Mouse (Mus musculus): ENCODE results near the gene Rplp0. TPM values are rescaled to one million over a fixed set of nuclear protein-coding genes. Genes with fewer than 3 reads are reported as not detected.

Gene Rplp0
- polyA plus RNA-seq, 1 experiment from 2014 or later = 1,000 TPM

DNA sequence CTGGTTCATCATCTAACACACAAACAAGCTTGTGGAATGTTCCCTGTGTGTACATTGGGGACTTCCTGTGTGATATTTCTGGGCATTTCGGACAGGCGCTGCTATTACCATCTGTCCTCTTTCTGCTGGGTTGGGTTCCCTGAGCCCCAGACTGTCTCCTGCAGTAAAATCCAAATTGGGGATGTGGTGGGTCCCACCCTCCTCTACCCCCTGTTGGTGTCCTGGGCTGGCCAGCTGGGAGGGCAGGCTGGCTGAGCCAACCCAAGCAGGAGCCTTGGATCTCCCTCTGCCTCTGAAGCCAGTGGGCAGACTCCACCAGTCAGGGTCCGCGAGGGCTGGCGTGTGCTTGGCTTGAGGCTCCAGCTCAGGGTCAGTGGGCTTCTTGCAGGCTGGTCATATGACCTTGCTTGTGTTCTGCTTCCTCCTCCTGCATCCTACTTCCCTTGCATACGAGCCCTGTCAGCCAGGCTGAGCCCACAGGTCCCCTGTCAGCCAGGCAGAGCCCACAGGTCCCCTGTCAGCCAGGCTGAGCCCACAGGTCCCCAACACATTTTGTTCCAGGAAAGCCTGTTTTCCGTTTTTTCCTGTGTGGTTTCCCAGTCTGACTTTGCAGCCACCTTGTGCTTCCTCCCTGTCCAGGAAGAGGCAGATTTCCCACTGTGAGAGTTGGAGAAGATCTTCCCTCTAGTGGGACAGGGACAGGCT is 29.4 kb upstream of the Rplp0 start:
- no peaks in the 10 kb centered on the region for H3K36me3 ChIP-seq
- H3K4me1 ChIP-seq = peaks cover 52% of the 10 kb centered on the region
- WGBS = 69% methylated on average over 7 of the region's 7 CpGs
- peak overlapping the region; percentile 42 for H3K27ac ChIP-seq (replicated peaks)
- no peak overlapping the region; the same call in 1 of the 2 replicates for H3K9ac ChIP-seq (replicated peaks)
- no peak for ATAC-seq (replicated peaks)
- no peak overlapping the region for H3K4me3 ChIP-seq
- no peak overlapping the region for H3K4me2 ChIP-seq (replicated peaks)
- H3K9me3 ChIP-seq = no peaks in the 10 kb centered on the region
- H3K27me3 ChIP-seq = no peaks in the 10 kb centered on the region

DNA sequence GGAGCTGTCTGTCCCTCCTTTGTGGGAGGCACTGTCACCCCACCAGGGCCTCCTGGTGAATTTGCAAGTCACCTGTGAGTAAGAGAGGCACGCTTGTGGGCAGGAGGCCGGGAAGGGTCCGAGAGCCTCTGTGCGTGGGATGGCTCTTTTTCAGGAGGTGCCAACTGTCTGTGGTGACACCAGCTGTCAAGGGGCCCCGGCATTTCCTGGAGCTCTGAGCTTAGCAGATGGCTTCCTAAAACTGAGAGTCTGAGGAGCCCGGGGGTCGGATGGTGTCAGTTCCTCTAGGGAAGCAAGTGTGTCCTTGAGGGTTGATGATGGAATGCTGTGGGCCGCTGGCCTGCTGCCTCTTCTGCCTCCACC is 28.8 kb upstream of the Rplp0 start:
- WGBS = 71% methylated on average over 8 of the region's 8 CpGs
- H3K4me2 ChIP-seq (replicated peaks) = no peak overlapping the region
- H3K4me3 ChIP-seq = no peak overlapping the region
- no peaks in the 10 kb centered on the region for H3K36me3 ChIP-seq
- ATAC-seq (replicated peaks) = no peak
- H3K27ac ChIP-seq (replicated peaks) = peak overlapping the region; percentile 42
- no peaks in the 10 kb centered on the region for H3K9me3 ChIP-seq
- no peak overlapping the region; the same call in 1 of the 2 replicates for H3K9ac ChIP-seq (replicated peaks)
- H3K4me1 ChIP-seq = peaks cover 50% of the 10 kb centered on the region
- no peaks in the 10 kb centered on the region for H3K27me3 ChIP-seq

DNA sequence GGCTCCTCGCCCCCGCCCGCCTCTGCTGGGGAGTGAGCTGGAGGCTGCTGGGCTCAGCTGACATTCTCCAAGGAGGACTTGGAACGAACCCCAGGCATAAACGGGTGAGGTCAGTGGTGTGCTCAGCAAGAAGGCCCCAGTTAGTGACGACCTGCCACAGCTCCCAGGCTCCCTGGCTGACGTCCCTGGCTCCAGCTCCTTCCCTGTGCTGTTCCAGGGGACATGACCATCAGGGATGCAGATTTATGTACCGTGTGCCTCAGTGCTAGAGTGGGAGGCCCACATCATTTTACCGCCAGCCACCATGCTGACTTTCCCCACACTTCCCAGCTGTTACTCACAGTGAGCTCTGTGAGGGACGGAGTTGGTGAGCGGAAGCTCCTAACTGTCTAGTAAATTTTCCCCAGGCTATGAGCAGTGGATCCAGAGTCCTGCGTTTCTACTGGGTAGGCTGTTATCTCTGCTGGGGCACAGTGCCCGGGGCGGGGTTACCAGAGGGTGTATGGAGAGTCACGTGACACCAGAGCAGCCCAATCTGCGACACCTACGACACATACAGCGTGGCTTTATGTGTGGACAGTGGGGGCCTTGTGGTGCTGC is 27.5 kb upstream of the Rplp0 start:
- Histone ChIP-seq H3K9ac (replicated peaks) (no peak overlapping the region), H3K4me1 (peaks cover 43% of the 10 kb centered on the region), H3K9me3 (no peaks in the 10 kb centered on the region), H3K4me2 (replicated peaks) (no peak overlapping the region), H3K4me3 (no peak overlapping the region), H3K36me3 (no peaks in the 10 kb centered on the region), H3K27me3 (no peaks in the 10 kb centered on the region), H3K27ac (replicated peaks) (peak overlapping the region; percentile 62)
- ATAC-seq (replicated peaks) = peak; percentile 76
- WGBS = 49% methylated on average over 18 of the region's 18 CpGs

DNA sequence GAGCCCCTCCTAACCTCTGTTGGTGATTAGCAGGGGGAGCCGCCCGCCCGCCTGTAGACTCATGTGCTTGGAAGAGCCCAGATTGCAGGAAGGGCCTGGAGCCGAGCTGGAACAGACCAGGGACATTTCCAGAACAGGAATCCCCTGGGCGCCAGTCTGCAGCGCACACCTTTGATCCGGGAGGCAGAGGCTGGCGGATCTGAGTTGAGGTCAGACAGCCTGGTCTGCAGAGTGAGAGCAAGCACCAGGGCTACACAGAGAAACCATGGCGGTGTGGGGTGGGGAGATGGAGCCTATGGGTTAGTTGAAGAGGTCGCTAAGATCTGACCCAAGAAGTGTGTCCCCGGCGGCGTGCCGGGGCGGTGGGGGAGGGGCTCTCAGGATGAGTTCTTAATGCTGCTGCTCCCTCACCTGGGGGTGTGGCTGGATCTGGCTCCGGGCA is 25.0 kb upstream of the Rplp0 start:
- no peak overlapping the region for H3K4me2 ChIP-seq (replicated peaks)
- H3K4me3 ChIP-seq = no peak overlapping the region
- whole genome bisulfite sequencing = 25% methylated on average over 16 of the region's 16 CpGs
- no peak overlapping the region for H3K27ac ChIP-seq (replicated peaks)
- ATAC-seq (replicated peaks) = no peak
- H3K9me3 ChIP-seq = no peaks in the 10 kb centered on the region
- no peaks in the 10 kb centered on the region for H3K27me3 ChIP-seq
- H3K36me3 ChIP-seq = no peaks in the 10 kb centered on the region
- H3K9ac ChIP-seq (replicated peaks) = no peak overlapping the region
- peaks cover 56% of the 10 kb centered on the region for H3K4me1 ChIP-seq

DNA sequence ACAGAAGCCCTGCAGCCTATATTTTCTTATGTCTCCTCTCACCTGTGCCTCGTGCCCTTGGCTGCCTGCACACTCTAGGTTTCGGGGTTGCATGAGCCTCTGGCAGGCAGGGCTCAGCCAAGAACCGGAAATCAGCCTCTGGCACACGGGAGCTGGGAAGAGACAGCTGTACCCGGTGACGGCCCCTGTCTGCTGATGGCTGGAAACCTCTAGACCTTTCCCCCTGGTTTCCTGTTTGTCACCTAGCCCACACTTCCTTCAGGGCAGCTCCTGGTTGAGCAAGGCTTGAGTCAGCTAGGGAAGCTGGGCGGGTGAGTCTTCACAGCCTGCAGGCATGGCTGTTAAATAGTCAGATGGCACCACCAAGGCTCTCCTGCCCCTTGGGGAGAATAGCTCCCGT is 24.4 kb upstream of the Rplp0 start:
- H3K4me2 ChIP-seq (replicated peaks) = no peak overlapping the region
- peaks cover 51% of the 10 kb centered on the region for H3K4me1 ChIP-seq
- H3K9me3 ChIP-seq = no peaks in the 10 kb centered on the region
- WGBS = 65% methylated on average over 8 of the region's 8 CpGs
- no peak for ATAC-seq (replicated peaks)
- H3K36me3 ChIP-seq = no peaks in the 10 kb centered on the region
- H3K4me3 ChIP-seq = no peak overlapping the region
- no peaks in the 10 kb centered on the region for H3K27me3 ChIP-seq
- H3K27ac ChIP-seq (replicated peaks) = no peak overlapping the region
- no peak overlapping the region for H3K9ac ChIP-seq (replicated peaks)

DNA sequence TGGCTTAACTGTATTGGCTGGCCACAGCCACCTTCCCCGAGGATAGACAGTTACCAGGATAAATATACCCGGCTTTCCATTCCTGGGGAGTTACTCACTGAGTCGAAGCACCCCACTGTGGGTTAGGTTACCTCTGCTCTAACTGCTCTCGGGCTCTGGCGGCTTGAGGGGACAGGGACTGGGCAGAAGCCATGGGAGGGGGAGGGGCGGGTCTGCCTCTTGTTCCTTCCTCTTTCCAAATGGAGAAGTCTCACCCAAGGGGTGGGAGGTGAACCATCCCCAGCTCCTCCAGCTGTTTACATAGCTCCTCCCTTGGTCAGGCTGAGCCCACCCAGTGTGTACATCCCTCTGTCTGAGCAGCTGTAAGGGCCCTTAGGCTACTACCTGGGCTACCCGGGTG is 23.6 kb upstream of the Rplp0 start:
- Histone ChIP-seq H3K36me3 (no peaks in the 10 kb centered on the region), H3K9me3 (no peaks in the 10 kb centered on the region), H3K4me2 (replicated peaks) (no peak overlapping the region), H3K4me3 (no peak overlapping the region), H3K27ac (replicated peaks) (no peak overlapping the region), H3K27me3 (no peaks in the 10 kb centered on the region), H3K4me1 (peaks cover 43% of the 10 kb centered on the region), H3K9ac (replicated peaks) (no peak overlapping the region)
- WGBS = 41% methylated on average over 7 of the region's 7 CpGs
- no peak for ATAC-seq (replicated peaks)

DNA sequence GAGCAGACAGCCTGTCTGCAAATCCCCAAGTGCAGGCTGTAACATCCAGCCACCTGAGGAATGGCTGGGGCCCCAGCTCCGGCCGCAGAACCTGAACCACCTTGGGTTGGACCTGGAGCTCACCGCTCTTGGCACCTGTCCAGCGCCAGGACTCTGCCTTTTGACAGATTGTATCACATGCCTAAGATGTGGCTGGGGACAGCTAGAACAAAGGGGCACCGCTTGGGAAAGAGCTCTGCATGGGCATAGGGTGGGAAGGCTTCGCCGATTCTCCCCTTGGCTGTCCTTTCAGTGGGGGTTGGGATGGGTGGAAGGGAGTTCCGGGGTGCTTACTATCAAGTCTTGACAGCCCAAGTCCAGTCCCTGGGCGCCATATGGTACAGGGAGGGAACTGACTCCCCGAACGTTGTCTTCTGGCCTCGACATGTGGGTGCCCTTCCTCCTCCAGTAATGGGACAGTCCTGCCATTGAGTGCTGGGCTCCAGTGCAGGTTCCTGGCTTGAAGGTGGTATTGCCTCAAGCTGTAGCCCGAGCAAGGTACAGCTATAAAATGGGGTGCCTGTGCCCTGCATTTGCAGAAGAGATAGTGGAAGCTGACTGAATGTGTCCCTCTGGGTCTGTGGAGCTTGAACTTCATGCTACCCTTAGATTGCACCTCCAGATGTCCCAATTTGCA is 21.1 kb upstream of the Rplp0 start:
- no peak overlapping the region for H3K4me2 ChIP-seq (replicated peaks)
- H3K9ac ChIP-seq (replicated peaks) = no peak overlapping the region
- H3K27ac ChIP-seq (replicated peaks) = no peak overlapping the region

DNA sequence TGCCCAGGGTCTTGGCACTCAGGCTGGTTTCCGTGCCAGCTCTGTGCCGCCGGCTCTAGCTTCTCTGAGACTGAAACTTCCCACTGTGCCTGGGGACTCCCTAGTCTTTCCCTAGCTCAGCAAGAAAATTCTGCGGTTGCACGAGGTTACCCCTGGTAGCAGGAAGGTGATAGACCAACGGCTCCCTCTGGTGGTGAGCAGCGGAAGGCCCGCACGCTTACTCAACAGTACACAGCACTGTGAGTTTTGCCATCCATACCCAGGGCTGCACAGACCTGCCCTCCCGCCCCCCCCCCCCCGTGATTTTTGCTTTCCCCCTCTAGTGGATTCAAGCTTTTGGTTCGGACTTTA is 20.6 kb upstream of the Rplp0 start:
- no peak overlapping the region for H3K4me2 ChIP-seq (replicated peaks)
- no peaks in the 10 kb centered on the region for H3K36me3 ChIP-seq
- under 1% methylated on average over 12 of the region's 12 CpGs for WGBS
- no peak overlapping the region for H3K27ac ChIP-seq (replicated peaks)
- ATAC-seq (replicated peaks) = peak; percentile 80
- no peaks in the 10 kb centered on the region for H3K27me3 ChIP-seq
- H3K9ac ChIP-seq (replicated peaks) = no peak overlapping the region
- H3K9me3 ChIP-seq = no peaks in the 10 kb centered on the region
- H3K4me3 ChIP-seq = no peak overlapping the region
- peaks cover 30% of the 10 kb centered on the region for H3K4me1 ChIP-seq

More for the DNA sequence above, 21.1 kb upstream of the Rplp0 start:
- Histone ChIP-seq H3K9me3 (no peaks in the 10 kb centered on the region), H3K4me3 (no peak overlapping the region), H3K4me1 (peaks cover 30% of the 10 kb centered on the region), H3K27me3 (no peaks in the 10 kb centered on the region), H3K36me3 (no peaks in the 10 kb centered on the region)
- WGBS = 66% methylated on average over 13 of the region's 13 CpGs
- ATAC-seq (replicated peaks) = peak; percentile 23

DNA sequence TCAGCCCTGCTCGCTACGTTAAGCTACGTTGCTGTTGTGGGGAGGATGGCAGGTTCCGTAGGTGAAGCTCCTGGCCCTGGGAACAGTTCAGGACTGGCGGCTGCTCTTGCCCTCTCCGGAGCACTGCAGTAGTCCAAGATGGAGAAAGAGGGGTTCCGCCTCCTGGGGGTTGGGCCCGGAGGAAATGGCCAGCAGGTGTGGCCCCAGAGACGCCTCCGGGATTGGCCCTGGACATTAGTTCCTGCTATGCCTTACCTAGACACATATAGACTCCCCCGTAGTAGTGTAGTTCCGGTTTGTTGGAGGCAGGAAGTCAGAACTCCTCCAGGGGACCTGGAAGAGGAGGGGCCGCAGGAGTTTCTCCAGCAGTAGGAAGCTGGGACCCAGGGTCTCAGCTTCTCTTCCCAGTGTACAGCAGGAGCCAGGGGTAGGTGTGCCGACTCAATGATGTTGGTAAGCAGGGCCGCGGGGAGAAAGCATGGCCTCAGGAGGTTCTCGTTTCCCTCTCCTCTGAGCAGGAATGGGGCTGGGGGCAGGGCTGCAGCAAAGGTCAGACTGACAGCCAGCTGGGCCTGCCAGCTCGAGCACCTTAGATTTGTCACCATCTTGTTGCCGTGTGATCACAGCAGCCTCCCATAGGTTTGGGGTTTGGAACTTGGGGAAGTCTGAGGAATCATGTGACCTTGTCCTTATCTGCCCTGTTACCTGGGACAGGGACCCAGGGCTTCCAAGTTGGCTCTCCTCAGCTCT is 16.5 kb upstream of the Rplp0 start:
- Histone ChIP-seq H3K27ac (replicated peaks) (no peak overlapping the region), H3K27me3 (no peaks in the 10 kb centered on the region), H3K36me3 (peaks cover 7% of the 10 kb centered on the region; the same call in 1 of the 2 replicates), H3K9me3 (no peaks in the 10 kb centered on the region), H3K4me2 (replicated peaks) (0 out of 2 replicates have a peak overlapping the region, but pooled peaks have one; percentile 13), H3K4me3 (no peak overlapping the region), H3K9ac (replicated peaks) (no peak overlapping the region), H3K4me1 (peaks cover 30% of the 10 kb centered on the region)
- WGBS = 68% methylated on average over 19 of the region's 19 CpGs
- no peak for ATAC-seq (replicated peaks)

DNA sequence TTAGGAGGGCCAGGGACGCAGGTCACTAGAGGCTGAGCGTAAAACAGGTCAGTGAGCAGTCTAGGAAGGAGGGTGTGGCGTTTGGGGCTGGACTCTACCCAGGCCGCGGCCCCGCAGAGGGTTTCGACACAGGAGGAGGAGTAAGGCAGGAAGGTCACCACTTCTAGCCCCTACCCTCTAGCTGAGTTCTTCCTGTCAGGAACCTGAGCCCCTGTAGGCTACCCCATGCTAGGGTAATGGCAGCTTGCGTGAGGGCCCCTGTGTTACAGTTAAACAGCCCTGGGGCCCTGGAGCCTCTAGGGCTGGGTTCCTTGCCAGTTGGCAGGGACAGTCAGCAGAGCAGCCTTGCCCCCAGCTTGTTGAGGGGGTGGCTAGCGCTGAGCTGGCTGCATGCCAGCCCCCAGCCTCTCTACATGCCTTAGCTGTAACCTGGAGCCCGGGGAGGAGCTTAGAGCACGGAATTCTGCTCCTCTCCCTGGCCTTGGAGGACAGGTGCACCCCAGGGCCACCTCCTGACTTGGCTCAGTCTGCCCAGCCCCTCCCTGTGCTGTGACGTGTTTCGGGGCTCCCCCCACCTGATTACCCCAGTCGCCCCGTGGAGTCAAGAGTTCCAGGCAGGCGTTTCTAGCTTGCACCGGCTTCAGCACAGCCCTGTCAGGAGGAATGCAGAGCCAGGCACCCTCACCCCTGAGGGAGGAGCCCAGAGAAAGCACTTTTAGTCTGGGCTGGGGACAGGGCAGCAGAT is 15.6 kb upstream of the Rplp0 start:
- Histone ChIP-seq H3K4me1 (peaks cover 22% of the 10 kb centered on the region), H3K9ac (replicated peaks) (0 out of 2 replicates have a peak overlapping the region, but pooled peaks have one; percentile 5)

DNA sequence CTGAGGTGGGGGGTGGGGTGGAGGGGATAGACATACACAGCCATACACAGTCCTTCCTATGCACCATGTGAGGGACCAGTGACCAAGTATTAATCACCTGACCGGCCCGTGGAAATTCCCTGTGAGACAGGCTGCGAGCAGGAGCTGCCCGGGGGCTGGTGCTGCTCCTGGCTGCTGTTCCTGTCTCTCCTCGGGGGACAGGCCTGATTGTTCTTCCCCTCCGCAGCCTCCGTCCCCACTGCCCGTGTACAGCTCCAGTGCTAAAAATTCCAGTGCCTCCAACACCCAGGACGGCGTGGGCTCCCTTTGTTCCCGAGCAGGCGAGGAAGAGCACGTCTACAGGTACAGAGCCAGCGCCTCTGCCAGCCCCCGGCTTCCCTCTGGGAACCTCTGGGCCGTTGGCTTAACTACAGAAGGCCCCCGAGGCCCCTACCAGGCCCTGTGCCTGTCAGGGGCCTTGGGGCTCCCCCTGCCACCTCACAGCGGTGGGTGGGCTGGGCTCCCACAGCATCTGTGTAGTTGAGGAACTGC is 14.5 kb upstream of the Rplp0 start:
- 57% methylated on average over 18 of the region's 18 CpGs for WGBS
- Histone ChIP-seq H3K36me3 (peaks cover 7% of the 10 kb centered on the region; the same call in 1 of the 2 replicates), H3K4me2 (replicated peaks) (no peak overlapping the region), H3K9ac (replicated peaks) (no peak overlapping the region), H3K4me1 (peaks cover 17% of the 10 kb centered on the region), H3K9me3 (no peaks in the 10 kb centered on the region), H3K4me3 (no peak overlapping the region), H3K27me3 (no peaks in the 10 kb centered on the region), H3K27ac (replicated peaks) (no peak overlapping the region)
- no peak for ATAC-seq (replicated peaks)

More for the DNA sequence above, 15.6 kb upstream of the Rplp0 start:
- WGBS = 49% methylated on average over 17 of the region's 17 CpGs
- H3K4me2 ChIP-seq (replicated peaks) = 0 out of 2 replicates have a peak overlapping the region, but pooled peaks have one; percentile 13
- H3K27ac ChIP-seq (replicated peaks) = no peak overlapping the region; the same call in 1 of the 2 replicates
- peaks cover 7% of the 10 kb centered on the region; the same call in 1 of the 2 replicates for H3K36me3 ChIP-seq
- peak; percentile 71 for ATAC-seq (replicated peaks)
- H3K27me3 ChIP-seq = no peaks in the 10 kb centered on the region
- H3K4me3 ChIP-seq = no peak overlapping the region
- no peaks in the 10 kb centered on the region for H3K9me3 ChIP-seq

Data from forebrain, embryonic 15.5 days (tissue).